ENCODE assay signal across 7 mouse cellular contexts in genomic region chrX:13344701-13345100, GRCm38 (mm10).
A peak's percentile ranks its signal among the peaks of the same experiment; 100 is the strongest.
DNase-seq lines count a peak whose midpoint lies in the region; ATAC-seq and TF ChIP-seq lines count a peak whose summit lies in the region.

No protein-coding gene starts in this region.

- peaks cover 29% of the 10 kb centered on the region for H3K4me1 ChIP-seq in E14TG2a.4 (replicated peaks; ENCODE audit: low read depth, low read length)
- H3K4me1 ChIP-seq in forebrain, embryonic 13.5 days: peaks cover 17% of the 10 kb centered on the region
- H3K4me1 ChIP-seq in hindbrain, embryonic 14.5 days (replicated peaks; ENCODE audit: control insufficient read depth, insufficient read depth, low read length): peaks cover 26% of the 10 kb centered on the region
- H3K4me1 ChIP-seq in liver, embryonic 11.5 days (replicated peaks; ENCODE audit: control insufficient read depth, insufficient read depth, low read length): peaks cover 7% of the 10 kb centered on the region; the same call in 1 of the 2 replicates
- peaks cover 14% of the 10 kb centered on the region; the same call in 1 of the 2 replicates for H3K4me1 ChIP-seq in olfactory bulb, adult 2 months (ENCODE audit: control insufficient read depth, insufficient read depth, low read length)

- DNase-seq in NIH3T3 (ENCODE audit: low read depth): peak; percentile 80
- peak; percentile 45 for DNase-seq in hindbrain, embryonic 14.5 days (ENCODE audit: low spot score)
- DNase-seq in liver, embryonic 11.5 days (ENCODE audit: low spot score): peak; percentile 35
- no peak for DNase-seq in B cell, adult 2 months

- H3K27ac ChIP-seq in forebrain, embryonic 13.5 days: peak overlapping the region; percentile 92
- peak overlapping the region; percentile 96 for H3K27ac ChIP-seq in hindbrain, embryonic 14.5 days
- H3K27ac ChIP-seq in liver, embryonic 11.5 days (ENCODE audit: low read depth, low read length): peak overlapping the region; percentile 75
- H3K27ac ChIP-seq in olfactory bulb, adult 2 months (ENCODE audit: insufficient read depth, low read depth, low read length): peak overlapping the region; percentile 75

- H3K9me3 ChIP-seq in E14TG2a.4 (ENCODE audit: low read length): no peaks in the 10 kb centered on the region
- H3K9me3 ChIP-seq in forebrain, embryonic 13.5 days (replicated peaks): no peaks in the 10 kb centered on the region
- no peaks in the 10 kb centered on the region for H3K9me3 ChIP-seq in hindbrain, embryonic 14.5 days (ENCODE audit: control insufficient read depth, low read length)
- H3K9me3 ChIP-seq in liver, embryonic 11.5 days (ENCODE audit: control insufficient read depth, low read length): no peaks in the 10 kb centered on the region

- H3K36me3 ChIP-seq in E14TG2a.4 (ENCODE audit: insufficient read depth, low read length): no peaks in the 10 kb centered on the region
- no peaks in the 10 kb centered on the region for H3K36me3 ChIP-seq in forebrain, embryonic 13.5 days (ENCODE audit: poor library complexity, severe bottlenecking)
- no peaks in the 10 kb centered on the region for H3K36me3 ChIP-seq in hindbrain, embryonic 14.5 days (replicated peaks; ENCODE audit: control insufficient read depth, insufficient read depth)
- H3K36me3 ChIP-seq in liver, embryonic 11.5 days (ENCODE audit: control insufficient read depth, insufficient read depth, low read length): no peaks in the 10 kb centered on the region

- peak overlapping the region; percentile 53 for H3K9ac ChIP-seq in forebrain, embryonic 13.5 days
- peak overlapping the region; percentile 61 for H3K9ac ChIP-seq in hindbrain, embryonic 14.5 days
- no peak overlapping the region for H3K9ac ChIP-seq in liver, embryonic 11.5 days (ENCODE audit: low read depth, low read length)

- H3K4me2 ChIP-seq in forebrain, embryonic 13.5 days: peak overlapping the region; percentile 59
- H3K4me2 ChIP-seq in hindbrain, embryonic 14.5 days (replicated peaks): peak overlapping the region; percentile 62
- peak overlapping the region; percentile 25 for H3K4me2 ChIP-seq in liver, embryonic 11.5 days

- ATAC-seq in forebrain, embryonic 13.5 days: no peak
- ATAC-seq in hindbrain, embryonic 14.5 days (ENCODE audit: low FRiP score): no peak
- no peak for ATAC-seq in liver, embryonic 11.5 days (replicated peaks; ENCODE audit: low FRiP score)

- H3K27me3 ChIP-seq in E14TG2a.4 (ENCODE audit: insufficient read depth, low read length): no peaks in the 10 kb centered on the region
- peaks cover 6% of the 10 kb centered on the region; the same call in 1 of the 2 replicates for H3K27me3 ChIP-seq in forebrain, embryonic 13.5 days
- H3K27me3 ChIP-seq in hindbrain, embryonic 14.5 days (ENCODE audit: control insufficient read depth, insufficient read depth, low read length): peaks cover 18% of the 10 kb centered on the region; the same call in 1 of the 2 replicates
- peaks cover 15% of the 10 kb centered on the region; the same call in 1 of the 2 replicates for H3K27me3 ChIP-seq in liver, embryonic 11.5 days (replicated peaks; ENCODE audit: control insufficient read depth, insufficient read depth, low read length)

- H3K4me3 ChIP-seq in E14TG2a.4 (replicated peaks; ENCODE audit: low read length): peak overlapping the region; percentile 73
- no peak overlapping the region for H3K4me3 ChIP-seq in forebrain, embryonic 13.5 days
- peak overlapping the region; percentile 11; the same call in 1 of the 2 replicates for H3K4me3 ChIP-seq in hindbrain, embryonic 14.5 days (replicated peaks; ENCODE audit: low read length)
- no peak overlapping the region for H3K4me3 ChIP-seq in liver, embryonic 11.5 days (ENCODE audit: low read depth, low read length)
- H3K4me3 ChIP-seq in olfactory bulb, adult 2 months (ENCODE audit: insufficient read depth, low read depth, low read length): no peak overlapping the region

- no peak for TF ChIP-seq CTCF in E14TG2a.4 (conservative IDR thresholded peaks at IDR 0.05; ENCODE audit: low read length)
- TF ChIP-seq CTCF in olfactory bulb, adult 2 months (IDR thresholded peaks at IDR 0.05; ENCODE audit: insufficient read depth, low read depth, low read length): no peak

- TF ChIP-seq POLR2A in olfactory bulb, adult 2 months (IDR thresholded peaks at IDR 0.05; ENCODE audit: insufficient read depth, low read depth, low read length): no peak

- WGBS in forebrain, embryonic 13.5 days: 2% methylated on average over 5 of the region's 5 CpGs
- WGBS in hindbrain, embryonic 14.5 days: 5% methylated on average over 5 of the region's 5 CpGs
- WGBS in liver, embryonic 11.5 days: 23% methylated on average over 5 of the region's 5 CpGs
- 16% methylated on average over 5 of the region's 5 CpGs for WGBS in olfactory bulb, adult 2 months

Comparison
In these comparisons a context has a peak if more than half of its experiments do, and no peak if none do; other contexts are left out.
1. H3K4me3 ChIP-seq: peak in E14TG2a.4 (single experiment) and hindbrain, embryonic 14.5 days (single experiment); none in forebrain, embryonic 13.5 days (single experiment), liver, embryonic 11.5 days (single experiment) and olfactory bulb, adult 2 months (single experiment).
2. DNase-seq: peak in NIH3T3 (single experiment), hindbrain, embryonic 14.5 days (single experiment) and liver, embryonic 11.5 days (single experiment); none in B cell, adult 2 months (0 of 2).
3. Peak in every context shown above with its lines, with median percentiles within 50 percentile points of each other: H3K27ac ChIP-seq and H3K4me2 ChIP-seq.